Comparison of ENCODE assay signal across 8 mouse cellular contexts in genomic region chr19:46511263-46511662, GRCm38 (mm10). TPM values are rescaled to one million over a fixed set of nuclear protein-coding genes. Genes with fewer than 3 reads are reported as not detected.
A peak's percentile ranks its signal among the peaks of the same experiment; 100 is the strongest.
DNase-seq lines count a peak whose midpoint lies in the region; ATAC-seq and TF ChIP-seq lines count a peak whose summit lies in the region.

No protein-coding gene starts in this region.

- DNase-seq in adrenal gland, postnatal 14 days = peak; percentile 59
- DNase-seq in adrenal gland, postnatal 25 days = no peak
- DNase-seq in thymus, adult 2 months = peak; percentile 33
- no peak for DNase-seq in thymus, postnatal 10 days (ENCODE audit: low spot score in 2 of 2)
- DNase-seq in stomach, postnatal 0 days (ENCODE audit: low spot score) = peak; percentile 25
- no peak for DNase-seq in c-Kit-positive CD71-positive TER-119-positive erythroid progenitor cells, embryonic 14.5 days (ENCODE audit: low spot score)
- DNase-seq in gastrocnemius, postnatal 10 days = no peak

- TF ChIP-seq POLR2A in thymus, adult 2 months (IDR thresholded peaks at IDR 0.05; ENCODE audit: control insufficient read depth, extremely low read depth, insufficient read depth, low read length, poor library complexity) = no peak

- peak; percentile 49 for ATAC-seq in liver, embryonic 16.5 days (ENCODE audit: low read depth)
- ATAC-seq in stomach, postnatal 0 days (ENCODE audit: low FRiP score, low TSS enrichment) = no peak

- H3K27ac ChIP-seq in thymus, adult 2 months (ENCODE audit: control insufficient read depth, insufficient read depth, low read length) = peak overlapping the region; percentile 92
- peak overlapping the region; percentile 37; the same call in 1 of the 2 replicates for H3K27ac ChIP-seq in liver, embryonic 16.5 days (ENCODE audit: low read length)
- peak overlapping the region; percentile 100; the same call in 1 of the 2 replicates for H3K27ac ChIP-seq in stomach, postnatal 0 days (replicated peaks)

- 70% methylated on average over 10 of the region's 10 CpGs for WGBS in thymus, adult 2 months
- 67% methylated on average over 10 of the region's 10 CpGs for WGBS in liver, embryonic 16.5 days (ENCODE audit: insufficient replicate concordance)
- 51% methylated on average over 10 of the region's 10 CpGs for WGBS in stomach, postnatal 0 days

- no peak for TF ChIP-seq CTCF in thymus, adult 2 months (IDR thresholded peaks at IDR 0.05; ENCODE audit: borderline replicate concordance, control insufficient read depth, extremely low read depth, insufficient read depth, low read length, poor library complexity)
- TF ChIP-seq CTCF in stomach, postnatal 0 days (IDR thresholded peaks at IDR 0.05; ENCODE audit: low read depth) = no peak

- H3K4me1 ChIP-seq in thymus, adult 2 months (replicated peaks; ENCODE audit: control insufficient read depth, insufficient read depth, low read length) = peaks cover 52% of the 10 kb centered on the region
- H3K4me1 ChIP-seq in liver, embryonic 16.5 days (ENCODE audit: control insufficient read depth, low read depth, low read length) = peaks cover 46% of the 10 kb centered on the region
- peaks cover 26% of the 10 kb centered on the region for H3K4me1 ChIP-seq in stomach, postnatal 0 days (replicated peaks; ENCODE audit: control insufficient read depth, insufficient read depth)

- no peak for TF ChIP-seq EP300 in stomach, postnatal 0 days (optimal IDR thresholded peaks at IDR 0.05)

- no peak overlapping the region for H3K9ac ChIP-seq in liver, embryonic 16.5 days (ENCODE audit: low read depth, low read length)
- no peak overlapping the region for H3K9ac ChIP-seq in stomach, postnatal 0 days (ENCODE audit: low read length)

- no peaks in the 10 kb centered on the region for H3K9me3 ChIP-seq in liver, embryonic 16.5 days (replicated peaks; ENCODE audit: control insufficient read depth, low read length)
- H3K9me3 ChIP-seq in stomach, postnatal 0 days (ENCODE audit: control insufficient read depth, low read length) = no peaks in the 10 kb centered on the region

- H3K4me3 ChIP-seq in thymus, adult 2 months (ENCODE audit: control insufficient read depth, insufficient read depth, low read length) = no peak overlapping the region
- no peak overlapping the region for H3K4me3 ChIP-seq in liver, embryonic 16.5 days (ENCODE audit: low read depth, low read length)
- H3K4me3 ChIP-seq in stomach, postnatal 0 days (ENCODE audit: low read depth, low read length) = no peak overlapping the region

- H3K27me3 ChIP-seq in thymus, adult 2 months (ENCODE audit: control insufficient read depth, insufficient read depth, low read length) = no peaks in the 10 kb centered on the region
- H3K27me3 ChIP-seq in liver, embryonic 16.5 days (ENCODE audit: control insufficient read depth, insufficient read depth, low read depth, low read length) = no peaks in the 10 kb centered on the region
- no peaks in the 10 kb centered on the region for H3K27me3 ChIP-seq in stomach, postnatal 0 days (ENCODE audit: control insufficient read depth, insufficient read depth, low read length)

- H3K36me3 ChIP-seq in thymus, adult 2 months (ENCODE audit: control insufficient read depth, insufficient read depth, low read length) = peaks cover 37% of the 10 kb centered on the region
- peaks cover 34% of the 10 kb centered on the region for H3K36me3 ChIP-seq in liver, embryonic 16.5 days (ENCODE audit: control insufficient read depth, insufficient read depth)
- H3K36me3 ChIP-seq in stomach, postnatal 0 days (ENCODE audit: control insufficient read depth, insufficient read depth, low read length) = peaks cover 40% of the 10 kb centered on the region

- no peak overlapping the region for H3K4me2 ChIP-seq in liver, embryonic 16.5 days (ENCODE audit: low read depth, low read length)
- peak overlapping the region; percentile 11; the same call in 1 of the 2 replicates for H3K4me2 ChIP-seq in stomach, postnatal 0 days (replicated peaks; ENCODE audit: low read depth)

RNA-seq across cellular contexts. Expression of gene Trim8, which starts 9.8 kb away (rescaled TPM):
- 39.3 and 44.9 TPM in 2 replicates for total RNA-seq in adrenal gland, postnatal 14 days (2021)
- 50.9 and 52.6 TPM in 2 replicates for total RNA-seq in adrenal gland, postnatal 25 days (2021)
- polyA plus RNA-seq in thymus, adult 2 months (2012; rRNA removed) = 57.9 and 78.2 TPM in 2 replicates
- 7.7 and 10.5 TPM in 2 replicates for polyA plus RNA-seq in liver, embryonic 16.5 days (2015; fragmentation: Nextera tagmentation; extraction: Ambion mirVana)
- 15.1 and 16.4 TPM in 2 replicates for polyA plus RNA-seq in stomach, postnatal 0 days (2015; fragmentation: Nextera tagmentation; extraction: Ambion mirVana)
- total RNA-seq in gastrocnemius, postnatal 10 days (2021) = 10 to 100 TPM; 26.1 to 29.7 TPM

Comparison
In these comparisons a context has a peak if more than half of its experiments do, and no peak if none do; other contexts are left out.
1. DNase-seq: peak in adrenal gland, postnatal 14 days (single experiment), thymus, adult 2 months (single experiment) and stomach, postnatal 0 days (single experiment); none in adrenal gland, postnatal 25 days (single experiment), thymus, postnatal 10 days (0 of 2), c-Kit-positive CD71-positive TER-119-positive erythroid progenitor cells, embryonic 14.5 days (single experiment) and gastrocnemius, postnatal 10 days (single experiment).
2. H3K27ac ChIP-seq: peak in every context shown above with its lines; median percentile 100 in stomach, postnatal 0 days; 92 in thymus, adult 2 months; 37 in liver, embryonic 16.5 days.